Mouse (Mus musculus): ENCODE data around the gene Dlx4. TPM values are rescaled to one million over a fixed set of nuclear protein-coding genes. Genes with fewer than 3 reads are reported as not detected.

Dlx4 gene
- polyA plus RNA-seq, 1 experiment from 2014 or later = not detected

GRCm38 (mm10) chr11:95097889-95098288, 48.2 kb downstream of the Dlx4 start:
- Histone ChIP-seq H3K4me3 (replicated peaks) (no peak overlapping the region), H3K4me2 (no peak overlapping the region), H3K27ac (peak overlapping the region; percentile 81; the same call in 1 of the 2 replicates), H3K27me3 (0 out of 2 replicates have a peak, but pooled peaks cover 5% of the 10 kb centered on the region), H3K9me3 (replicated peaks) (no peaks in the 10 kb centered on the region), H3K4me1 (peaks cover 57% of the 10 kb centered on the region), H3K36me3 (no peaks in the 10 kb centered on the region), H3K9ac (no peak overlapping the region)
- ATAC-seq (replicated peaks; ENCODE audit: low FRiP score) = no peak
- WGBS = 64% methylated on average over 6 of the region's 6 CpGs

GRCm38 (mm10) chr11:95096608-95097373, 49.3 kb downstream of the Dlx4 start:
- Histone ChIP-seq H3K9me3 (replicated peaks) (no peaks in the 10 kb centered on the region), H3K4me3 (replicated peaks) (no peak overlapping the region), H3K36me3 (no peaks in the 10 kb centered on the region), H3K27me3 (0 out of 2 replicates have a peak, but pooled peaks cover 5% of the 10 kb centered on the region), H3K9ac (no peak overlapping the region), H3K4me2 (0 out of 2 replicates have a peak overlapping the region, but pooled peaks have one; percentile 9), H3K4me1 (peaks cover 55% of the 10 kb centered on the region), H3K27ac (peak overlapping the region; percentile 81)
- 37% methylated on average over 4 of the region's 4 CpGs for WGBS
- ATAC-seq (replicated peaks; ENCODE audit: low FRiP score) = peak; percentile 68

- Histone ChIP-seq H3K9me3 (replicated peaks) (no peaks in the 10 kb centered on the region), H3K4me3 (replicated peaks) (no peak overlapping the region), H3K27ac (peak overlapping the region; percentile 27; the same call in 1 of the 2 replicates), H3K4me1 (peaks cover 43% of the 10 kb centered on the region), H3K9ac (no peak overlapping the region), H3K27me3 (0 out of 2 replicates have a peak, but pooled peaks cover 5% of the 10 kb centered on the region), H3K4me2 (no peak overlapping the region), H3K36me3 (no peaks in the 10 kb centered on the region)
- WGBS = 63% methylated on average over 10 of the region's 10 CpGs
- ATAC-seq (replicated peaks; ENCODE audit: low FRiP score) = no peak
Measured at GRCm38 (mm10) chr11:95095596-95095995, 50.5 kb downstream of the Dlx4 start.

- no peak overlapping the region for H3K9ac ChIP-seq
- no peak overlapping the region for H3K4me2 ChIP-seq
- no peak overlapping the region for H3K27ac ChIP-seq
- WGBS = 77% methylated on average over 5 of the region's 5 CpGs
- no peaks in the 10 kb centered on the region for H3K9me3 ChIP-seq (replicated peaks)
- ATAC-seq (replicated peaks; ENCODE audit: low FRiP score) = no peak
- H3K4me3 ChIP-seq (replicated peaks) = no peak overlapping the region
- no peaks in the 10 kb centered on the region for H3K27me3 ChIP-seq
- H3K4me1 ChIP-seq = peaks cover 40% of the 10 kb centered on the region
- no peaks in the 10 kb centered on the region for H3K36me3 ChIP-seq
Measured at GRCm38 (mm10) chr11:95093077-95093476, 53.0 kb downstream of the Dlx4 start.

Other genes starting within 250 kb of the Dlx4 start
- 1,101 and 1,120 TPM in 2 replicates for gene Col1a1, start 210.0 kb downstream of the Dlx4 start, polyA plus RNA-seq (2015; fragmentation: Nextera tagmentation; extraction: Ambion mirVana)
- not detected in 2 replicates for gene Hils1, start 178.7 kb downstream of the Dlx4 start, polyA plus RNA-seq (2015; fragmentation: Nextera tagmentation; extraction: Ambion mirVana)
- 1.2 and 1.7 TPM in 2 replicates for gene Sgca, start 169.9 kb downstream of the Dlx4 start, polyA plus RNA-seq (2015; fragmentation: Nextera tagmentation; extraction: Ambion mirVana)
- 10.0 and 10.6 TPM in 2 replicates for gene Ppp1r9b, start 155.2 kb downstream of the Dlx4 start, polyA plus RNA-seq (2015; fragmentation: Nextera tagmentation; extraction: Ambion mirVana)
- 16.9 and 21.2 TPM in 2 replicates for gene Samd14, start 136.4 kb downstream of the Dlx4 start, polyA plus RNA-seq (2015; fragmentation: Nextera tagmentation; extraction: Ambion mirVana)
- gene Pdk2, start 104.9 kb downstream of the Dlx4 start, polyA plus RNA-seq (2015; fragmentation: Nextera tagmentation; extraction: Ambion mirVana) = 49.4 and 56.2 TPM in 2 replicates
- gene Itga3, start 69.5 kb downstream of the Dlx4 start, polyA plus RNA-seq (2015; fragmentation: Nextera tagmentation; extraction: Ambion mirVana) = 21.0 and 22.9 TPM in 2 replicates
- 0.78 and 2.5 TPM in 2 replicates for gene Dlx3, start 26.1 kb downstream of the Dlx4 start, polyA plus RNA-seq (2015; fragmentation: Nextera tagmentation; extraction: Ambion mirVana)
- gene Tac4, start 115.3 kb upstream of the Dlx4 start, polyA plus RNA-seq (2015; fragmentation: Nextera tagmentation; extraction: Ambion mirVana) = 0.17 TPM in 1 of 2 replicates, not detected in the other
- gene Kat7, start 164.0 kb upstream of the Dlx4 start, polyA plus RNA-seq (2015; fragmentation: Nextera tagmentation; extraction: Ambion mirVana) = 78.7 and 83.4 TPM in 2 replicates
- gene Fam117a, start 190.8 kb upstream of the Dlx4 start, polyA plus RNA-seq (2015; fragmentation: Nextera tagmentation; extraction: Ambion mirVana) = 10.5 TPM in 2 replicates
- gene Slc35b1, start 238.4 kb upstream of the Dlx4 start, polyA plus RNA-seq (2015; fragmentation: Nextera tagmentation; extraction: Ambion mirVana) = 92.8 and 98.2 TPM in 2 replicates

All from kidney, embryonic 15.5 days (tissue).